Mouse (Mus musculus) MEL (cell line): ENCODE measurements around the gene C1qbp. TPM values are rescaled to one million over a fixed set of nuclear protein-coding genes. Genes with fewer than 3 reads are reported as not detected.

Source experiments
- DNase-seq: peaks from one replicate; pipeline ENCODE4 v3.0.0; 2011; ENCODE audit warnings: low read depth, low spot score
- H3K27ac ChIP-seq: 2 replicates; pipeline ENCODE4 v1.5.1; 2012; ENCODE audit warnings: low read depth, mild to moderate bottlenecking, control low read depth, low read length, moderate library complexity; ENCODE audit not compliant: control insufficient read depth
- H3K27me3 ChIP-seq, 2 experiments: fragments of 150-350 bp in 1 of 2; sonication (generic) in 1 of 2; 2 replicates each; pipeline ENCODE4 v1.6.1; 2012; ENCODE audit warnings: low read length in 2 of 2, mild to moderate bottlenecking in 2 of 2, improper control_type of control experiment in 1 of 2, moderate library complexity in 1 of 2; ENCODE audit not compliant: insufficient read depth in 2 of 2, control insufficient read depth in 1 of 2
- H3K36me3 ChIP-seq, 2 experiments: 2 replicates each; pipeline ENCODE4 v1.6.1; 2012 to 2014; ENCODE audit warnings: low read length in 2 of 2, improper control_type of control experiment in 1 of 2, inconsistent platforms in 1 of 2, mild to moderate bottlenecking in 1 of 2; ENCODE audit not compliant: insufficient read depth in 2 of 2, control insufficient read depth in 1 of 2
- H3K4me1 ChIP-seq, 2 experiments: fragments of 150-350 bp in 1 of 2; sonication (generic) in 1 of 2; 2 replicates each; pipeline ENCODE4 v1.6.1; 2012; ENCODE audit warnings: low read length in 2 of 2, improper control_type of control experiment in 1 of 2, mild to moderate bottlenecking in 1 of 2; ENCODE audit not compliant: insufficient read depth in 2 of 2, control insufficient read depth in 1 of 2
- H3K4me3 ChIP-seq, 2 experiments: fragments of 150-350 bp in 1 of 2; sonication (generic) in 1 of 2; 2 replicates each; pipeline ENCODE4 v1.5.1; 2012; ENCODE audit warnings: low read depth in 2 of 2, low read length in 2 of 2, mild to moderate bottlenecking in 2 of 2, moderate library complexity in 2 of 2, control low read depth in 1 of 2, improper control_type of control experiment in 1 of 2; ENCODE audit not compliant: control insufficient read depth in 1 of 2, insufficient read depth in 1 of 2
- H3K79me2 ChIP-seq: 2 replicates; pipeline ENCODE4 v1.6.1; 2012; ENCODE audit warnings: mild to moderate bottlenecking, low read length, moderate library complexity; ENCODE audit not compliant: control insufficient read depth, poor library complexity, insufficient read depth
- H3K9ac ChIP-seq: 2 replicates; pipeline ENCODE4 v1.6.1; 2012; ENCODE audit warnings: low read depth, mild to moderate bottlenecking, control low read depth, low read length, moderate library complexity; ENCODE audit not compliant: control insufficient read depth, poor library complexity, severe bottlenecking
- H3K9me3 ChIP-seq: fragments of 150-350 bp; sonication (generic); replicated peaks from 2 replicates; pipeline ENCODE4 v1.6.1; 2012; ENCODE audit warnings: mild to moderate bottlenecking, low read length, improper control_type of control experiment, moderate library complexity; ENCODE audit not compliant: insufficient read depth
- CHD1 ChIP-seq: IDR thresholded peaks from 2 replicates; pipeline ENCODE4 v1.6.1; 2012; ENCODE audit warnings: low read depth, mild to moderate bottlenecking, inconsistent platforms, low read length, improper control_type of control experiment
- CHD2 ChIP-seq: IDR thresholded peaks from 2 replicates; pipeline ENCODE4 v1.6.1; 2011; ENCODE audit warnings: low read length, improper control_type of control experiment
- CTCF ChIP-seq, 3 experiments: IDR thresholded peaks in 2 of 3; conservative IDR thresholded peaks in 1 of 3; 2 replicates each; pipeline ENCODE4 v1.5.1; 2011 to 2012; ENCODE audit warnings: low read length in 3 of 3, low read depth in 2 of 3, mild to moderate bottlenecking in 2 of 3, improper control_type of control experiment in 1 of 3, inconsistent platforms in 1 of 3, mixed read lengths in 1 of 3, moderate library complexity in 1 of 3; ENCODE audit not compliant: control insufficient read depth in 1 of 3, insufficient read depth in 1 of 3, poor library complexity in 1 of 3, severe bottlenecking in 1 of 3
- EP300 ChIP-seq, 2 experiments: IDR thresholded peaks; 2 replicates each; pipeline ENCODE4 v1.6.1; 2011; ENCODE audit warnings: improper control_type of control experiment in 2 of 2, low read length in 2 of 2, low read depth in 1 of 2, mild to moderate bottlenecking in 1 of 2
- ETS1 ChIP-seq: IDR thresholded peaks from 2 replicates; pipeline ENCODE4 v1.6.1; 2012; ENCODE audit warnings: low read depth, mild to moderate bottlenecking, inconsistent platforms, low read length, improper control_type of control experiment, moderate library complexity
- GABPA ChIP-seq: IDR thresholded peaks from 2 replicates; pipeline ENCODE4 v1.6.1; 2012; ENCODE audit warnings: low read depth, mild to moderate bottlenecking, inconsistent platforms, low read length, improper control_type of control experiment, moderate library complexity
- HCFC1 ChIP-seq: IDR thresholded peaks from 2 replicates; pipeline ENCODE4 v1.6.1; 2012; ENCODE audit warnings: low read depth, mild to moderate bottlenecking, inconsistent platforms, low read length, improper control_type of control experiment, moderate library complexity
- JUND ChIP-seq: IDR thresholded peaks from 2 replicates; pipeline ENCODE4 v1.6.1; 2011; ENCODE audit warnings: low read depth, mild to moderate bottlenecking, improper control_type of control experiment, low read length
- KAT2A ChIP-seq: conservative IDR thresholded peaks from 2 replicates; pipeline ENCODE4 v1.6.1; 2012; ENCODE audit warnings: low read depth, low read length, improper control_type of control experiment, inconsistent platforms
- MAFK ChIP-seq: IDR thresholded peaks from 2 replicates; pipeline ENCODE4 v1.6.1; 2011; ENCODE audit warnings: low read depth, mild to moderate bottlenecking, low read length, improper control_type of control experiment, borderline replicate concordance
- MAZ ChIP-seq: IDR thresholded peaks from 2 replicates; pipeline ENCODE4 v1.6.1; 2012; ENCODE audit warnings: low read depth, mild to moderate bottlenecking, inconsistent platforms, low read length, improper control_type of control experiment
- MEF2A ChIP-seq: IDR thresholded peaks from 2 replicates; pipeline ENCODE4 v1.6.1; 2014; ENCODE audit warnings: low read depth, mild to moderate bottlenecking, inconsistent platforms, low read length, improper control_type of control experiment; ENCODE audit not compliant: poor library complexity, insufficient replicate concordance, severe bottlenecking; ENCODE audit errors: extremely low read depth
- MYC ChIP-seq: IDR thresholded peaks from 2 replicates; pipeline ENCODE4 v1.6.1; 2011; ENCODE audit warnings: low read depth, mild to moderate bottlenecking, low read length, improper control_type of control experiment, moderate library complexity
- NRF1 ChIP-seq: IDR thresholded peaks from 2 replicates; pipeline ENCODE4 v1.6.1; 2014; ENCODE audit warnings: low read depth, mild to moderate bottlenecking, inconsistent platforms, low read length, improper control_type of control experiment, moderate library complexity; ENCODE audit not compliant: poor library complexity, insufficient read depth, severe bottlenecking
- POLR2AphosphoS2 ChIP-seq: IDR thresholded peaks from 2 replicates; pipeline ENCODE4 v1.6.1; 2011; ENCODE audit warnings: low read length, improper control_type of control experiment
- POLR2AphosphoS5 ChIP-seq: IDR thresholded peaks from 2 replicates; pipeline ENCODE4 v1.6.1; 2012; ENCODE audit warnings: low read depth, borderline replicate concordance, mild to moderate bottlenecking, inconsistent platforms, low read length, moderate library complexity, mixed read lengths
- RAD21 ChIP-seq: IDR thresholded peaks from 2 replicates; pipeline ENCODE4 v1.6.1; 2011; ENCODE audit warnings: mild to moderate bottlenecking, low read depth, low read length, improper control_type of control experiment
- SIN3A ChIP-seq: IDR thresholded peaks from 2 replicates; pipeline ENCODE4 v1.6.1; 2012; ENCODE audit warnings: low read length, improper control_type of control experiment, inconsistent platforms
- SMC3 ChIP-seq: IDR thresholded peaks from 2 replicates; pipeline ENCODE4 v1.6.1; 2011; ENCODE audit warnings: low read depth, low read length, improper control_type of control experiment
- TAL1 ChIP-seq: IDR thresholded peaks from 2 replicates; pipeline ENCODE4 v1.6.1; 2012; ENCODE audit warnings: mild to moderate bottlenecking, inconsistent platforms, low read length, moderate library complexity, mixed read lengths
- TCF12 ChIP-seq: IDR thresholded peaks from 2 replicates; pipeline ENCODE4 v1.6.1; 2014; ENCODE audit warnings: low read depth, mild to moderate bottlenecking, inconsistent platforms, low read length, improper control_type of control experiment, moderate library complexity
- USF1 ChIP-seq: IDR thresholded peaks from 2 replicates; pipeline ENCODE4 v1.6.1; 2014; ENCODE audit warnings: low read depth, mild to moderate bottlenecking, inconsistent platforms, low read length, improper control_type of control experiment, moderate library complexity
- USF2 ChIP-seq, 2 experiments: IDR thresholded peaks; 2 replicates each; pipeline ENCODE4 v1.6.1; 2011 to 2012; ENCODE audit warnings: improper control_type of control experiment in 2 of 2, low read length in 2 of 2, borderline replicate concordance in 1 of 2, inconsistent platforms in 1 of 2, low read depth in 1 of 2, mild to moderate bottlenecking in 1 of 2; ENCODE audit not compliant: insufficient read depth in 1 of 2
- ZKSCAN1 ChIP-seq: IDR thresholded peaks from 2 replicates; pipeline ENCODE4 v1.6.1; 2012; ENCODE audit warnings: low read depth, mild to moderate bottlenecking, inconsistent platforms, low read length, improper control_type of control experiment, moderate library complexity
- ZMIZ1 ChIP-seq: IDR thresholded peaks from 2 replicates; pipeline ENCODE4 v1.6.1; 2012; ENCODE audit warnings: low read depth, mild to moderate bottlenecking, inconsistent platforms, low read length, improper control_type of control experiment, moderate library complexity
- polyA plus RNA-seq, 2 experiments: library from polyadenylated mRNA; stranded (reverse) in 1 of 2; unstranded in 1 of 2; fragments of >175 nt in 1 of 2; fragments of >200 nt in 1 of 2; gene quantifications; 2 replicates each; pipeline versions ENCODE4 v1.2.1 to v1.2.4; 2012; ENCODE audit warnings: low replicate concordance in 2 of 2, low read depth in 1 of 2; ENCODE audit not compliant: insufficient read length in 2 of 2, insufficient read depth in 1 of 2, missing spikeins in 1 of 2
- total RNA-seq: library from RNA; depleted of rRNA; stranded (reverse); fragments of 300-350 nt; gene quantifications from 2 replicates; pipeline ENCODE4 v1.2.3, GENCODE M21; 2012

C1qbp gene
- total and polyA plus RNA-seq, 3 experiments, result 164 to 614 TPM; not detected in 1

GRCm38 (mm10) chr11:71017051-71017450 is 34.2 kb upstream of the C1qbp start:
- H3K27me3 ChIP-seq, result no peaks in the 10 kb centered on the region
- DNase-seq, result no peak
- peaks cover 0 to 15% of the 10 kb centered on the region in 2 experiments; a peak in 3 of 4 replicates for H3K4me1 ChIP-seq
- H3K4me3 ChIP-seq, result no peak overlapping the region
- H3K79me2 ChIP-seq, result peaks cover 47% of the 10 kb centered on the region
- H3K9me3 ChIP-seq, result no peaks in the 10 kb centered on the region
- H3K27ac ChIP-seq, result no peak overlapping the region
- no peak overlapping the region for H3K9ac ChIP-seq
- TF ChIP-seq TAL1, result no peak
- no peak for TF ChIP-seq ZMIZ1
- TF ChIP-seq MAFK, result no peak
- TF ChIP-seq KAT2A, result no peak
- TF ChIP-seq POLR2AphosphoS2, result no peak
- no peak for TF ChIP-seq MYC
- TF ChIP-seq USF2 (IDR thresholded peaks at IDR 0.05; ENCODE audit: borderline replicate concordance in 1 of 2, insufficient read depth in 1 of 2, low read depth in 1 of 2, low read length in 2 of 2), result no peak
- TF ChIP-seq MEF2A, result no peak
- TF ChIP-seq SIN3A, result no peak
- peaks cover 12 to 28% of the 10 kb centered on the region in 2 experiments for H3K36me3 ChIP-seq

GRCm38 (mm10) chr11:71012743-71013142 is 29.9 kb upstream of the C1qbp start:
- H3K27ac ChIP-seq, result no peak overlapping the region
- H3K9me3 ChIP-seq, result no peaks in the 10 kb centered on the region
- peaks cover 0 to 2% of the 10 kb centered on the region in 2 experiments; a peak in 2 of 4 replicates for H3K4me1 ChIP-seq
- no peak overlapping the region for H3K4me3 ChIP-seq
- H3K36me3 ChIP-seq, result peaks cover 10 to 11% of the 10 kb centered on the region in 2 experiments
- DNase-seq, result no peak
- no peak overlapping the region for H3K9ac ChIP-seq
- TF ChIP-seq CTCF (IDR thresholded peaks at IDR 0.05 in 2 of 3, conservative IDR thresholded peaks at IDR 0.05 in 1 of 3; ENCODE audit: control insufficient read depth in 1 of 3, insufficient read depth in 1 of 3, low read depth in 2 of 3, low read length in 3 of 3, poor library complexity in 1 of 3, severe bottlenecking in 1 of 3), result 0 out of 6 replicates have a peak, but pooled peaks of 1 of the 3 experiments have one; percentile 8
- TF ChIP-seq ZKSCAN1, result no peak
- TF ChIP-seq, all 39 proteins: peak for 1
- Histone ChIP-seq H3K27me3 (no peaks in the 10 kb centered on the region), H3K79me2 (peaks cover 17% of the 10 kb centered on the region)

- H3K9ac ChIP-seq, result no peak overlapping the region
- H3K4me3 ChIP-seq, result no peak overlapping the region
- no peak for DNase-seq
- H3K79me2 ChIP-seq, result peaks cover 9% of the 10 kb centered on the region
- no peaks in the 10 kb centered on the region for H3K27me3 ChIP-seq
- no peaks in the 10 kb centered on the region; a peak in 2 of 4 replicates for H3K4me1 ChIP-seq
- peaks cover 5 to 10% of the 10 kb centered on the region in 2 experiments; a peak in 3 of 4 replicates for H3K36me3 ChIP-seq
- H3K27ac ChIP-seq, result no peak overlapping the region
- TF ChIP-seq POLR2AphosphoS5 (no peak), EP300 (IDR thresholded peaks at IDR 0.05; ENCODE audit: low read depth in 1 of 2, low read length in 2 of 2) (no peak), TAL1 (no peak), MAZ (no peak), GABPA (no peak), SIN3A (no peak), MEF2A (no peak), RAD21 (no peak), CHD1 (no peak), HCFC1 (no peak), USF1 (no peak), JUND (no peak), CHD2 (no peak), TCF12 (no peak), POLR2AphosphoS2 (no peak), NRF1 (no peak), SMC3 (no peak), ETS1 (no peak)
- H3K9me3 ChIP-seq, result no peaks in the 10 kb centered on the region
Observed at GRCm38 (mm10) chr11:71008321-71008720, 25.5 kb upstream of the C1qbp start.
